Mouse (Mus musculus): ENCODE data around the gene Foxb1. TPM values are rescaled to one million over a fixed set of nuclear protein-coding genes. Genes with fewer than 3 reads are reported as not detected.

Gene Foxb1
- 6.9 and 7.9 TPM in 2 replicates for polyA plus RNA-seq (2015; fragmentation: Nextera tagmentation; extraction: Ambion mirVana)

DNA sequence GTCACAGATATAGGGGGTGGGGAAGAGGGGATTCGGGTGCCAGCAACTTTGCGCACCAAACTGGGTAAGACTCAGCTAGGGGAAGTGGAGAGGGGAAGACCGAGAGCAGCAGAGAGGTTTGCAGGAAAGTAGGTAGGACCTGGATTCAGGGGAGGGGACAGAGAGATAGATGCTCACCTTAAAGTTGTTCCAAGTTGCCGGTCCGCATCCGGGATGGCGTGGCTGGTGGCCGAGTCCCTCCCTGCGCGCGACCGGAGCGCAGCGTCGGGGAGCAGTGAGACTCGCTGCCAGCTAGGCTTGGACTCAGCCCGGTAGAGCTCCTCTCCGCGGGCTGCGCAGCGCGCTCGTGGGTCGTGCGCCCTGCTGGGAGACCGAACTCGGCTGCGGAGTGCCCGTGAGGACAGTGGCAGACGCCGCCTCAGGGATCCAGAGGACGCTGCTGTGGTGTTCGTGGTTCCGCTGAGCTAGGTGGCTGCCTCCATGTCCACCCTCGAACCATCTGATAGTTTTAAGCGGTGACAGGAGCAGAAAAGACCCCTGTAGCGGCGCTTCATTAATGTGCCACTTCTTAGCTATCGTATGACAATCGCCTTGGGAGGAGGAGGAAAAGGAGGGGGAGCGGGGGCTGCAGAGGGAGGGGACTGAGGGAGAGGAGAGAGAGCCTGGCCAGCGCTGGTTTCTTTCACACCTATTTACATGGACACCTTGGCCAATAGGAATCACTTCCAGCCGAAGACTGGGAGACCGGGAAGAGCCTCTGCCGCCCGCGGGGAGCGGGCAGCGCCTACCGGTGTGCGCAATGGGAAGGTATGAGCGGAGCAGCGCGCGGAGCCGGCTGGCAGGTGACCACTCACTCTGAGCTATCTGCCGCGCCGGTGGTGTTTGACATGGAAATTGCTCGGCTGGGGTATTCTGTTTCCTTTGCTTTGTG is at the start of gene Foxb1:
Gene Foxb1, minus strand, starts transcription at position 570 of the 931 bp plus-strand sequence.
- WGBS = under 1% methylated on average over 60 of the region's 60 CpGs
- peaks cover 57% of the 10 kb centered on the region for H3K27me3 ChIP-seq
- H3K27ac ChIP-seq (replicated peaks) = peak within 1 kb of the TSS; percentile 63
- peak; percentile 32; the same call in 1 of the 2 replicates for ATAC-seq (ENCODE audit: low FRiP score, low read depth)
- peak within 1 kb of the TSS; percentile 30 for H3K9ac ChIP-seq
- peak within 1 kb of the TSS; percentile 40 for H3K4me2 ChIP-seq
- H3K36me3 ChIP-seq = no peaks in the 10 kb centered on the region
- no peaks in the 10 kb centered on the region for H3K9me3 ChIP-seq
- peaks cover 18% of the 10 kb centered on the region for H3K4me1 ChIP-seq (replicated peaks)
- H3K4me3 ChIP-seq = peak within 1 kb of the TSS; percentile 34

DNA sequence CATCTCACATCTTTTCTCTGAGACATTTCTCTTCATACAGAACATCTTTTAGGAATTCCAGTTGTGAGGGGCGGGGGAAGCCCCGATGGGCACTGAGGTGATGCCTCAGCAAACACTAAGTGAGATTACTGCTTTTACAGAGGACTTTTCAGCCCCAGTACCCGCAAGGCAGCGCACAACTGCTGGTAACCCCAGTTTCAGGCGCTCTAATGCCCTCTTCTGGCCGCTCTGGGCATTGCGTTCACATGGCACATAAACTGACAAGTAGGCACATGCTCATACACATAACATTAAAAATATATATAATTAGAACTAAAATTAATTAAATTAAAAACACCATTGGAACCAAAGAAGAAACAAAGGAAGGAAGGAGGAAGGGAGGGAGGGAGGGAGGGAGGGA is 29.8 kb upstream of the Foxb1 start:
- no peaks in the 10 kb centered on the region for H3K36me3 ChIP-seq

DNA sequence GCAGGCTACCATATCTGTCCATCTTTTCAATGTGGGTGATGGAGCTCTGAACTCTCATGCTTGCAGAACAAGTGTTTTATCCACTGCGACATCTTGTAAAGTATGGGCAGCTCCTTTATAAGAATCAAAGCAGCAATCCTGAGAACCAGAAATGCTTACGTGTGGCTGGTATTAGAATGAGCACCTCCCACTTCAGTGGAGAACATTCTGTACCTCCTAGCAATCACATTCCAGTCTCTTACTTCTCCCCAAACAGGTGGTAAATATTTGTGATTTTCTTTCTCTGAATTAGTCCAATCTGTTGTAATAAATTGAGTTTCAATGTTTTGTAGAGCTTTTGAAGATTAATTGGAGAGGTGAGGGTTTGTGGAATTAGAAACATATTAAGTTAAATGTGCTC is 19.3 kb upstream of the Foxb1 start:
- Histone ChIP-seq H3K36me3 (no peaks in the 10 kb centered on the region), H3K4me1 (replicated peaks) (no peaks in the 10 kb centered on the region), H3K9ac (no peak overlapping the region), H3K27ac (replicated peaks) (no peak overlapping the region), H3K4me2 (no peak overlapping the region), H3K4me3 (no peak overlapping the region), H3K27me3 (0 out of 2 replicates have a peak, but pooled peaks cover 2% of the 10 kb centered on the region), H3K9me3 (no peaks in the 10 kb centered on the region)
- ATAC-seq (ENCODE audit: low FRiP score, low read depth) = no peak
- 89% methylated on average over 2 of the region's 2 CpGs for WGBS

More for the DNA sequence above, 29.8 kb upstream of the Foxb1 start:
- Histone ChIP-seq H3K4me3 (no peak overlapping the region), H3K9ac (no peak overlapping the region), H3K27me3 (0 out of 2 replicates have a peak, but pooled peaks cover 4% of the 10 kb centered on the region), H3K4me1 (replicated peaks) (no peaks in the 10 kb centered on the region), H3K4me2 (no peak overlapping the region), H3K9me3 (no peaks in the 10 kb centered on the region), H3K27ac (replicated peaks) (no peak overlapping the region)
- ATAC-seq (ENCODE audit: low FRiP score, low read depth) = no peak
- 63% methylated on average over 7 of the region's 7 CpGs for WGBS

DNA sequence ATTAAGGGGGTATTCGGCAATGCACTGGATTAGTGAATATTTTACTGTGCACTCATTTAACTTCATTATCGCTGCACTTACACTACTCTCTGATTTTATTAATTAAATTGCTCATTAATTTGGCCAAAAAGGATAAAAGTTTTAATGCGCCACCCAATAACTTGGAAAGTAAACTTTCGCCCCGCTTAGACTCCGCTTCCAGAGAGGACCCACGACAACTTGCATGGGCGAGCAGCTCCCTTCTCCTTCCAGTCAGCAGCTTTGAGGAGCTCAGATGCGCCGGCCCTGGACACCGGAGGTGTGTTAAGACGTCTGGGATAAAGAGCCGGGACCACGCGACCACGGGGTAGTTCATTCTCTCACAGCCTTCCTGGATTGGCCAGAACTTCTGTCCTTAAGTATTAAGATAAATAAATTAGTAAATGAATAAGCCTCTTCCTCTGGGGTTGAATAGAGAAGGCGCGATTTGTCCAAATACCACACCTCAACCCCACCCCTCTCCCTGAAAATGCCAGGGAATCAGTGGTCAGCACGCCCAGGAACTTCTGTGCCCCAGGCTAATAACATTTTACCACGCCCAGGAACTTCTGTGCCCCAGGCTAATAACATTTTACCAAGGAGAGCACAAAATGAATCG is 9.3 kb upstream of the Foxb1 start:
- Histone ChIP-seq H3K36me3 (no peaks in the 10 kb centered on the region), H3K4me3 (no peak overlapping the region), H3K27ac (replicated peaks) (no peak overlapping the region), H3K9ac (no peak overlapping the region), H3K4me2 (no peak overlapping the region), H3K27me3 (peaks cover 74% of the 10 kb centered on the region), H3K4me1 (replicated peaks) (0 out of 2 replicates have a peak, but pooled peaks cover 7% of the 10 kb centered on the region), H3K9me3 (no peaks in the 10 kb centered on the region)
- WGBS = 15% methylated on average over 21 of the region's 21 CpGs
- no peak for ATAC-seq (ENCODE audit: low FRiP score, low read depth)

DNA sequence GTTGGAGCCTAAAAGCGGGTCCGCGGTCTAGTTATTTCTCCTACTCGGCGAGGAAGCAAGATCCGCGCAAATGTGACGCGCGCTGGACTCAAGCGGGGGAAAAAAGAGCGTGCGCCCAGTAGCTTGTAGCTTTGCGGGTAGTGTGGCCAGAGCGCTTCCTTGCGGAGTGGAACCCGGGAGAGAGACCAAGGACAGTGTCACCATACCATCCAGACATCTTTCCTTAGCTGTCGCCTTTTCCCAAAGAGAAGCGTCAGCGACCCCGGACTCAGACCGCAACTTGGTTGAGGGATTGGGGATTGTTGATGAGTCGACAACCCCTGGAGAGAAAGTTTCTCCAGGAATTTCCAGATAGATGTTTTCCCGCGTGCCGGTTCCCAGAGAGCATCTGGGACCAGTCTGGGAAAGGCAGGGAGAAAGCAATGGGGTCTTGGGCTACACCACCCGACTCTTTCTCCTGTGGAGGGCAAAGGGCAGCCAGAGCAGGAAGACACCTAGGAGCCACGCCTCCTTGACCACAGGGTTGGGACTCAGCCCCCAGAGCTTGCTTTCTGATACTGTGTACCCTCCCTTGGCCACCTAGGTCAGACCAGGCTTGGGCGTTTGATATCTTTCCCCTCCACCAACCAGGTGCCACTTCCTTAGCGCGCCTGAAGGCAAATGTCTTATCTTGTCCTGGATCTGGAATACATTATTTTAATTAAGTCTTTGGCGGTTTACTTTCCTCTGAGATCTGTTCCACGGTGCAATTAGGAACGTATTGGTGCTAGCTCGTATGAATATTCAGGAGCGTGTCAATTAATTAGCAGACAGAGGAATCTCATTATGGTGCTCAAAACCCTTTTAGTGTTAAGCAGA is 8.6 kb upstream of the Foxb1 start:
- Histone ChIP-seq H3K36me3 (no peaks in the 10 kb centered on the region), H3K9me3 (no peaks in the 10 kb centered on the region), H3K27me3 (peaks cover 71% of the 10 kb centered on the region), H3K4me1 (replicated peaks) (0 out of 2 replicates have a peak, but pooled peaks cover 7% of the 10 kb centered on the region), H3K27ac (replicated peaks) (no peak overlapping the region), H3K4me2 (peak overlapping the region; percentile 22), H3K9ac (no peak overlapping the region), H3K4me3 (no peak overlapping the region)
- 2% methylated on average over 36 of the region's 36 CpGs for WGBS
- 0 out of 2 replicates have a peak, but pooled peaks have one; percentile 23 for ATAC-seq (ENCODE audit: low FRiP score, low read depth)

DNA sequence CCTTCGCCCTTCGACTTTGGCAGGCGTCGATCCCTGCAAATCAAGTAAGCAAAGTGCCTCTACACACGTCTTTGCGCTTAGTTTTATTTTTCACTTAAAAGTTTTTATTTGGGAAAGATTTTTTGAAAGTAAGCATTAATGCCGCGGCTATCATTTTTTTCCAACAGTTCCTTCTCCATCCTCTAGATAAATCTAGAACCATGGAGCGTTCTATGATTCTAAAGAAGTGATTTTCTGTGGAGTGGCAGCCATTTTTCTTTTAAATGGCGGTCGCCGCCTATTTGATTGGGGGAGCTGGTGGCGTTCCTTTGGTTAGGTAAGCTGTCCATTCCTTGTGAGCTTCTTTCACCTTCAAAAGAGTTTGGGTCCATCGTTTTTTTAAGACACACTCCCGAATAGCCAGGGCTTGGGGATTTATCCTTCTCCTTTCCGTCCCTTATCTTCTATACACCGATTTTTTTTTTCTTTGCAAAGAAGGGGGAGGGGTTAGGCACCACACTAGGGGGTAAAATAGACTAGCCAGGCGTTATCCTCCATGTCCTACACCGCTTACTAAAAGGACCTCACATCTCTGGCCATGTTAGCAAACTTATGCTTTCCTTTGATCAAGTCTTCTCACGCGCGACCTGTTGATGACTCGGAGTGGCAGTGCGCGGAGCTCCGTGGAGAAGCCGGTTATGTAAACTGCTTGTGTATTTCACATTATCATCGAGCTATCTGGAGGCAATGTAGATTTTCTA is 7.6 kb upstream of the Foxb1 start:
- Histone ChIP-seq H3K27me3 (peaks cover 72% of the 10 kb centered on the region), H3K27ac (replicated peaks) (no peak overlapping the region), H3K9ac (no peak overlapping the region), H3K4me3 (peak overlapping the region; percentile 10; the same call in 1 of the 2 replicates), H3K4me2 (peak overlapping the region; percentile 26; the same call in 1 of the 2 replicates), H3K36me3 (no peaks in the 10 kb centered on the region), H3K4me1 (replicated peaks) (0 out of 2 replicates have a peak, but pooled peaks cover 7% of the 10 kb centered on the region), H3K9me3 (no peaks in the 10 kb centered on the region)
- no peak for ATAC-seq (ENCODE audit: low FRiP score, low read depth)
- WGBS = 2% methylated on average over 28 of the region's 28 CpGs

DNA sequence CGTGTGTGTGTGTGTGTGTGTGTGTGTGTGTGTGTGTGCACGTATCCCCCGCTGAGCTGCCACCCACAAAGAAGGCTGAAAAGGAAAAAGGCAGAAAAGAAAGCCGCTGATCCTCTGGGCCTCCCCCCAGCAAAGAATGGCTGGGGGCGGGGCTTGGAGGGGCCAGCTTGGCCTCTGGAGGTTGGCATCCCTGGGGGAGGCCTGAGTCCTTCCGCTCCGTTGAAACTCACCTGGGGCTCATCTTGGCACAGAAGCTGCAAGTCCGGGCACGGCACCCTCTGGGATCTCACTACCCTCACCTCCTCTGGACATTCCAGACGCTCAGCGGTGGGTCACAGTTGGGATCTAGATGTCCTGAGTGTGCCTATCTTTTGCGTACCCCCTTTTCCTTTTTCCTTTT is 6.7 kb upstream of the Foxb1 start:
- H3K27ac ChIP-seq (replicated peaks) = no peak overlapping the region
- H3K4me1 ChIP-seq (replicated peaks) = 0 out of 2 replicates have a peak, but pooled peaks cover 7% of the 10 kb centered on the region
- H3K27me3 ChIP-seq = peaks cover 71% of the 10 kb centered on the region
- H3K4me2 ChIP-seq = peak overlapping the region; percentile 26; the same call in 1 of the 2 replicates
- 0% methylated on average over 7 of the region's 12 CpGs for WGBS
- ATAC-seq (ENCODE audit: low FRiP score, low read depth) = no peak
- no peak overlapping the region for H3K4me3 ChIP-seq
- no peaks in the 10 kb centered on the region for H3K9me3 ChIP-seq
- H3K9ac ChIP-seq = no peak overlapping the region
- no peaks in the 10 kb centered on the region for H3K36me3 ChIP-seq

DNA sequence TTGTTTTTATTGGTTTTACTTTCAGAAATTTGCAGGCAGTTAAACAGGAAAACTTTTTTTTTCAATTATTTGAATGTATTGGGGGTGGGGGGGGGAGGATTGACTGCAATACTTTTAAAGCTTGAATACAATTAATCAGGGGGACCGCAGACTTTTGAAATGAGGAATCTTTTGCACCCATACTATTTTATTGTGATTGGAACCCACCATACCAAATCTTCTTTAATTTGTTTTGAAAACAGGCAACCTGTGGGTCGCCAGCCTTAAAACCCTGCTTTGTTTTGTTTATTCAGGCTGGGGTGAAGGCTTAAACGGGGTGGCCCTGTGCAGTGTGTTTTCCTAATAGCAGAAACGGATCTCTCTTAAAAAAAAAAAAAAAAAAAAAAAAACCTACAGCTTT is 6.2 kb upstream of the Foxb1 start:
- no peaks in the 10 kb centered on the region for H3K9me3 ChIP-seq
- H3K4me2 ChIP-seq = no peak overlapping the region
- no peak overlapping the region for H3K4me3 ChIP-seq
- H3K4me1 ChIP-seq (replicated peaks) = 0 out of 2 replicates have a peak, but pooled peaks cover 7% of the 10 kb centered on the region
- ATAC-seq (ENCODE audit: low FRiP score, low read depth) = no peak
- H3K27me3 ChIP-seq = peaks cover 69% of the 10 kb centered on the region
- no peak overlapping the region for H3K9ac ChIP-seq
- no peaks in the 10 kb centered on the region for H3K36me3 ChIP-seq
- WGBS = 0% methylated on average over 4 of the region's 4 CpGs
- no peak overlapping the region for H3K27ac ChIP-seq (replicated peaks)

DNA sequence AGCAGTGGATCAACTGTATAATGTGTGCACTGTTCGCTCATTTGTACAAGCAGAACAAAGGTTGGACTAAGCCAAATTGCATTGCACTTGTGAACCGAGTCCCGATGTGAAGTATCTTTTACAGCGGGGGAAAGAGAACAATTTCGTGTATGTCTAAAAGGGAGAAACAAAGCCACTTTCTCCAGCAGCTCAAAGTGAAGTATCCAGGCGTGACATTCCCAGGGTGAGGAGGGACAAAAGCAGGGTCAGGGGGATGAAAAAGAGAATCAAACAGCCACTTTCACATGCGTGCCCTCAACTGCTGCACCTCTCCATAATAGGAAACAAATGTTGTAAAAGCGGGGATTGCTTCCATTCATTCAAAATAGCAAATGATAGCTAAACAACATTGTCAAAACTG is 5.6 kb upstream of the Foxb1 start:
- no peak for ATAC-seq (ENCODE audit: low FRiP score, low read depth)
- no peaks in the 10 kb centered on the region for H3K36me3 ChIP-seq
- peaks cover 65% of the 10 kb centered on the region for H3K27me3 ChIP-seq
- no peak overlapping the region for H3K4me3 ChIP-seq
- WGBS = 1% methylated on average over 8 of the region's 8 CpGs
- H3K9me3 ChIP-seq = no peaks in the 10 kb centered on the region
- H3K4me2 ChIP-seq = peak overlapping the region; percentile 16; the same call in 1 of the 2 replicates
- H3K9ac ChIP-seq = no peak overlapping the region
- H3K4me1 ChIP-seq (replicated peaks) = 0 out of 2 replicates have a peak, but pooled peaks cover 7% of the 10 kb centered on the region
- no peak overlapping the region for H3K27ac ChIP-seq (replicated peaks)

DNA sequence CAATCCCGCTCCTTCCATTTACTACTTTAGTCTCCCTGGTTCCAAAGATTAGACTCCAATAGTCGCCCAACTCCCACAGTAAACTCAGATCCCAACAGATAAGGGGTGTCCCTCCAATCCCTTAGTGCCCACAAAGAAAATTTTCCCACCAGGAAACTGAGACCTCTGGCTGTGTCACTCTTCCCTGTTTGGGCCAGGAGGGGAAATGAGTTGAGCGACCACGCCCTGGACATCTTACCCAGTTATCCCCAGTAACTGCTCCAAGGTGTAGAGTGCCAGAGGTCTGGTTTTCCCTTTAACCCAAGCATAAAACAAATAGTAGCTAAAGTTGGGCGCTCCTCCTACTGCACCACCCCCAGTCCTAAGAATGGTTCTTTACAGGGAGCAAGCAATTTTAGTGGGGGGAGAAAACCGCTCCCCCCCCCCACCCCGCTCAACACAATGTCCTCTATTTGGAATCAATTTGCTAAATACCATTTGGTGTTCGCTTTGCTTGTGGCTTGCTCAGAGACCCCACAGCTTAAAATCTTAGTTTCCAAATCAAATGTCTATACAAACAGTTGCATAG is 4.8 kb upstream of the Foxb1 start:
- Histone ChIP-seq H3K36me3 (no peaks in the 10 kb centered on the region), H3K9ac (no peak overlapping the region), H3K4me1 (replicated peaks) (peaks cover 12% of the 10 kb centered on the region), H3K9me3 (no peaks in the 10 kb centered on the region), H3K4me3 (no peak overlapping the region), H3K27me3 (peaks cover 64% of the 10 kb centered on the region), H3K27ac (replicated peaks) (no peak overlapping the region), H3K4me2 (no peak overlapping the region)
- no peak for ATAC-seq (ENCODE audit: low FRiP score, low read depth)
- 9% methylated on average over 8 of the region's 8 CpGs for WGBS
